Mouse (Mus musculus) ovary, adult 18-20 months (tissue): ENCODE results near the gene Jup.
A peak's percentile ranks its signal among the peaks of the same experiment; 100 is the strongest.

Source experiments
- DNase-seq: peaks from one replicate; pipeline ENCODE4 v3.0.0; 2022; ENCODE audit warnings: low spot score, mixed read lengths

Jup gene

GRCm38 (mm10) chr11:100397600-100398389, at the start of gene Jup:
Gene Jup, minus strand, starts transcription at chr11:100397763.
- DNase-seq, result peak; percentile 99

DNA sequence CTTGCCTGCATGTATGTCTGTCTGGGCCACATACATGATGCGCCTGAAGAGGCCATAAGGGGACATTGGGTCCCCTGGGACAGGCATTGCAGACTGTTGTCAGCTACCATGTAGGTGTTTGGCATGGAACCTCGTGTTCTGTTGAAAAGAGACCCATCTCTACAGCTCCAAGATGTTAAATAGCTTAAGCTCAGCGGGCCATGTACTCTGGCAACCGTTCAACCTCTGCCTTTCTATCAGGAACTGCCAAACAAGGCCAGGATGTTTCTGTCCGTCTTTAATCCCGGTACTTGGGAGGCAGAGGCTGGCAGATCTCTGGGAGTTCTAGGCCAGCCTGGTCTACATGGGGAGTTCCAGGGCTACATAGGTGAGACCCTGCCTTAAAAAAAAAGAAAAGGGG, 45.1 kb upstream of the Jup start:
- DNase-seq, result no peak

- DNase-seq, result no peak
Measured at GRCm38 (mm10) chr11:100441797-100442196, 44.2 kb upstream of the Jup start, which contains the start of the genes Nt5c3b and Klhl10. Gene Nt5c3b, minus strand, starts transcription at chr11:100441808. Gene Klhl10, plus strand, starts transcription at chr11:100441917.

GRCm38 (mm10) chr11:100440691-100441522, 43.3 kb upstream of the Jup start:
- DNase-seq, result peak; percentile 72

- no peak for DNase-seq
Measured at GRCm38 (mm10) chr11:100437901-100438300, 40.3 kb upstream of the Jup start.

GRCm38 (mm10) chr11:100435678-100436246, 38.2 kb upstream of the Jup start:
- peak; percentile 47 for DNase-seq

DNA sequence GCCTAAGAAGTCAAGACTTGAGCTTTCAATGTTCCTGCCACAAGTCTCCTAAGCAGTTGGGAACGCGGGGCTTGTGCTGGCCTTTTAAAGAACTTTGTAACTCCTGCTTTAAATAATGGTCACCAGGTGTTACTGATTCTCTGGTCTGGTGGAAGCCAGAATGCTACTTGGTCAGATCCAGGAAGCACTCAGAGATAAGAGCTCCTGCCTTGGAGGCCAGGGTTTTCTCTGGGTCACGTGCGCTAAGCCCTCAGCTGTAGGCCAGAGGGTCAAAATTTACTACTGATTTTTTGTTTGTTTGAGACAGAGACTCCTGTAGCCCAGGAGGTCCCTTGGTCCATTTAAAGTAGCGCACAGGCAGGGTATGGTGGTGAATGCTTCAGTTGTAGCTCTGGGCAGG, 34.4 kb upstream of the Jup start:
- no peak for DNase-seq

GRCm38 (mm10) chr11:100430052-100430451, 32.5 kb upstream of the Jup start:
- DNase-seq, result no peak

- peak; percentile 91 for DNase-seq
Measured at GRCm38 (mm10) chr11:100428612-100429199, 31.1 kb upstream of the Jup start.

- DNase-seq, result no peak
Measured at GRCm38 (mm10) chr11:100426820-100427219, 29.3 kb upstream of the Jup start.

GRCm38 (mm10) chr11:100425851-100426250, 28.3 kb upstream of the Jup start:
- DNase-seq, result peak; percentile 87

GRCm38 (mm10) chr11:100423836-100424235, 26.3 kb upstream of the Jup start:
- no peak for DNase-seq

DNA sequence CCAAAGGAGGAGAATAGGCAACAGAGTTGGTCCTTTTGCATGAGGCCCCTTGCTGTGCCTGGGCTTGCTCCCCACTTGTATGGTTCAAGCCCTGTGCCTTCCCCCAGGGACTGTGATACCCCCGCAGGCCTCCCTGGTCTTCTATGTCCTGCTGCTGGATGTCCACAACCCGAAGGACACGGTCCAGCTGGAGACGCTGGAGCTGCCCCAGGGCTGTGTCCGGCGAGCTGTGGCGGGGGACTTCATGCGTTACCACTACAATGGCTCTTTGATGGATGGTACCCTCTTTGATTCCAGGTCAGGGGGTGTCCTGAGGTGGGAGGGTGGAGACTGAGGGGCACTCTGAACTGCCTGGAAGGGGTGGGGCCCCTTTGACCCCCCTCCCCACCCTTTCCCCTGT, 24.0 kb upstream of the Jup start:
- no peak for DNase-seq

DNA sequence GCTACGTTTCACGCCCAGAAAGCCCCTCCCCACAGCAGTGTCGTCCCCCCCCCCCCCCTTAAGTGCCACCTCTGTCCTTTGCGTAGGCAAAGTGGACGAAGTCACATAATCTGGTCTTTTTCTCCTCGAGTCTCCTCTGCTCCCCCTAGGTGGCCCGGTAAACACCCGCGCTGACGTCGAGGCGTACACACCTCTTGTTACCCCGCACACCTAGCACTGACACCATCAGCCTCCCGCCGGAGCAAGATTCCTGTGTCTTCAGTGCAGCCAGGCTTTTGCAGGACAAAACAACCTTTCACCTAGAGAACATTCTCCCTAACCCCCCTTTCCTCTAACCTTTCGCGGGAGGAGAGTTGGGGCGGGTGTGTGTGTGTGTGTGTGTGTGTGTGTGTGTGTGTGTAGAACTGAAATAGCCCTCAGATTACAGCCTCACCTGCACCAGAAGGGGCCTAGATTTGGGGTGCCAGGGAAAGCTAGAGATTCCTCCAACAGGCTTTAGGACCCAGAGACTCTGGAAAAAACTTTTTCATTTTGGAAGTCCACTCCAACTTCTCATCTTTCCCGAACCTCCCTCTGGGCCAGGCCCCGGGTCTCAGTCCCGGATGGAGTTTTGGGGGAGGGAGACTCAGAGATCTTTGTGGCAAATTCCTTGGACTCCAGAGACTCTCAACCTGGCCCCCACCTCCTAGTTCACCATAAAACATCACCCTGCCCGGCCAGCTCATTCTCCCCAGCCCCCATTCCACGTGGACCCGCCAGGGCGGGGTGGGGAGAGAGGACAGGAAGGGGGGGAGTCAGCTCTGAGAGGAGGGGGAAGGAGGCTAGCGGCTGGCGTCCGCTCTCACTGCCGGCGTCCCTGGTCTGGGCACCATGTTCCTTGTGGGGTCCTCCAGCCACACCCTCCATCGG, 17.6 kb upstream of the Jup start, which contains the start of gene Fkbp10:
Gene Fkbp10 (plus strand): TSS at position 784 of the 909 bp plus-strand sequence.
- DNase-seq, result peak; percentile 64

GRCm38 (mm10) chr11:100414021-100414913, 16.7 kb upstream of the Jup start, which contains the start of gene P3h4:
Gene P3h4, minus strand, starts transcription at chr11:100414836.
- peak; percentile 79 for DNase-seq

GRCm38 (mm10) chr11:100413541-100413940, 16.0 kb upstream of the Jup start:
- DNase-seq, result no peak

DNA sequence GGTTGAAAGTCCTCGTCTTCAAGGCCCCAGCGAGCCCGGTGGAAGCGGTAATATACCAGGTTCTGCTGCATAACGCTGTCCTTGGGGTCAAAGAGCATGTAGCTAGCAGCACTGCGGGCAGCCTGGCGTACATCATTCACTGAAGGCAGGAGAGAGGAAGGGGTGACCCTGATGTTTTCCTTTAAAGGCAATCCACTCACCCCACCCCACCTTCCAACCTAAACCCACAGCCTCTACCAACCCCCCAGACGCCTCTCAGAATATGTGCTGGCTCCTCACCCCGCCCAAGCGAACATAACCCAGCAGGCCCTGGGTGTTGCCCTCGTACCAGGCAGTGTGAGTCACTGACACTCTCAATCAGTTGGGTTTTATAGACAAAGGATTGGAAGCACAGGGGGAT, 14.2 kb upstream of the Jup start:
- DNase-seq, result no peak

GRCm38 (mm10) chr11:100409686-100410085, 12.1 kb upstream of the Jup start:
- no peak for DNase-seq

GRCm38 (mm10) chr11:100408835-100409462, 11.4 kb upstream of the Jup start:
- no peak for DNase-seq
